Mouse (Mus musculus) lung, postnatal 0 days (tissue): ENCODE measurements around the gene Extl2. TPM values are rescaled to one million over a fixed set of nuclear protein-coding genes. Genes with fewer than 3 reads are reported as not detected.

Experiments
- ATAC-seq: fragments of 200-750 bp; cut with Nextera tagmentation; 2 replicates; pipeline ENCODE4 v1.8.0; 2017; ENCODE audit warnings: moderate library complexity
- DNase-seq: peaks from one replicate; pipeline ENCODE4 v3.0.0-alpha.2; 2016; ENCODE audit warnings: low spot score
- H3K27ac ChIP-seq: fragments of 300-500 bp; sonication (generic); 2 replicates; pipeline ENCODE4 v1.5.1; 2014; ENCODE audit warnings: antibody characterized with exemption, mild to moderate bottlenecking, low read length, mixed read lengths
- H3K27me3 ChIP-seq: fragments of 300-500 bp; sonication (generic); replicated peaks from 2 replicates; pipeline ENCODE4 v1.6.1; 2014; ENCODE audit warnings: low read length, mixed read lengths; ENCODE audit not compliant: insufficient read depth
- H3K36me3 ChIP-seq: fragments of 300-500 bp; sonication (generic); 2 replicates; pipeline ENCODE4 v1.6.1; 2014; ENCODE audit warnings: low read length, mixed read lengths; ENCODE audit not compliant: insufficient read depth
- H3K4me1 ChIP-seq: fragments of 300-500 bp; sonication (generic); 2 replicates; pipeline ENCODE4 v1.6.1; 2014; ENCODE audit warnings: antibody characterized with exemption, low read depth, low read length, mixed read lengths; ENCODE audit not compliant: insufficient read depth
- H3K4me2 ChIP-seq: fragments of 300-500 bp; sonication (generic); replicated peaks from 2 replicates; pipeline ENCODE4 v1.6.1; 2014; ENCODE audit warnings: low read depth, mild to moderate bottlenecking, low read length, moderate library complexity, mixed read lengths
- H3K4me3 ChIP-seq: fragments of 300-500 bp; sonication (generic); 2 replicates; pipeline ENCODE4 v1.5.1; 2014; ENCODE audit warnings: low read depth, low read length
- H3K9ac ChIP-seq: fragments of 300-500 bp; sonication (generic); replicated peaks from 2 replicates; pipeline ENCODE4 v1.6.1; 2014; ENCODE audit warnings: low read depth, mild to moderate bottlenecking
- H3K9me3 ChIP-seq: fragments of 300-500 bp; sonication (generic); 2 replicates; pipeline ENCODE4 v1.6.1; 2016; ENCODE audit warnings: low read length, mixed read lengths
- CTCF ChIP-seq: IDR thresholded peaks from 2 replicates; pipeline ENCODE4 v1.5.1; 2016; ENCODE audit warnings: antibody characterized with exemption, mild to moderate bottlenecking
- EP300 ChIP-seq: IDR thresholded peaks from 2 replicates; pipeline ENCODE4 v1.6.1; 2016; ENCODE audit warnings: antibody characterized with exemption, mild to moderate bottlenecking, control low read depth
- whole genome bisulfite sequencing: fragments of 180-500 bp; shearing (Covaris S2); extraction: QIAGEN DNeasy Blood & Tissue Kit; methylation state at CpG from one replicate; pipeline ENCODE4 v1.1.7; 2014; 5-methylcytosine and 5-hydroxymethylcytosine counted together
- polyA plus RNA-seq: library from polyadenylated mRNA; unstranded; fragments of >200 nt; fragmentation: Nextera tagmentation; extraction: Ambion mirVana; gene quantifications from 2 replicates; pipeline ENCODE4 v1.2.1, GENCODE M21; 2015

The Extl2 gene
- polyA plus RNA-seq, 1 experiment from 2014 or later = 10.4 TPM

DNA sequence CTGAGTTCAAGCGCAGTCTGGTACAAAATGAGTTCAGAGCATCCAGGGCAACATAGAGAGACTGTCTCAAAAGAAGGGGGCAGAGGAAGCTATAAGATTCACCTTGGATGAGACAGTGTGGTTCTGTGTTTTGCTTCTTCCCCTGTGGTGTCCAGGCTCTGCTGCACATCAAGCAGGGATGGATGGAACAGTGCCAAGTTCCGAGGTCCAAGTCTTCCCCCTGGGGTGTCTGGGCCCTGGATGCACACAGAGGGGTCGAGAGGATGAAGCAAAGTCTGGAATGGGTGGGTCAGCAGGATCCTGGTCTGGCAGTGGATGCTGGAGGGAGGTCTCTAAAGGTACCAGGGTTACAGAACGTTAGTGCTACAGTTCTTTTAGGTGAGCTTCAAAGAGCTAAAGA is 11.3 kb downstream of the Extl2 start:
- TF ChIP-seq EP300 (no peak), CTCF (no peak)
- ATAC-seq = no peak
- 68% methylated on average over 4 of the region's 4 CpGs for WGBS

DNA sequence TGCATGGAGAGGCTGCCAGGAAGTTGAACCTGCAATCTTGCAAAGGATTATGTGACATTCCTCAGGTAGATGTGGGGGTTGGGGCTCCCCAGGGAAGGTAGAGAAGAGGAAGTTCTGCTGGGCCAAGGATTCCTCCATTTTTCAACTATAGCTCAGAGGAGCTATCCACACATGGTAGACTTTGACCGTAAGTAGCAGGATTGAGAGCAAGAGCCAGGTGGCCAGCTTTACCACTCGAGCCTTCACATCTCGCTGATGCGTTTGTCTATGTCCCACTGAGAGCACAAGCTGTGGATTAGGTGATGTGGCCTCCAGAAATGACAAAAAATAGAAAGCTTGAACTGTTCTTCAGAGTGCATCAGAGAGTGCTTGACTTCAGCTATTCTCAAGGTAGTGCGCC is 11.9 kb downstream of the Extl2 start:
- Histone ChIP-seq H3K4me1 (no peaks in the 10 kb centered on the region), H3K27me3 (no peaks in the 10 kb centered on the region), H3K9me3 (no peaks in the 10 kb centered on the region), H3K9ac (no peak overlapping the region), H3K4me3 (no peak overlapping the region), H3K4me2 (no peak overlapping the region), H3K36me3 (no peaks in the 10 kb centered on the region), H3K27ac (no peak overlapping the region)
- 91% methylated on average over 5 of the region's 5 CpGs for WGBS
- no peak for ATAC-seq
- DNase-seq = no peak
- no peak for TF ChIP-seq CTCF
- TF ChIP-seq EP300 = no peak

More for the DNA sequence above, 11.3 kb downstream of the Extl2 start:
- H3K4me3 ChIP-seq = no peak overlapping the region
- no peak overlapping the region for H3K27ac ChIP-seq
- H3K9ac ChIP-seq = no peak overlapping the region
- no peaks in the 10 kb centered on the region for H3K27me3 ChIP-seq
- no peak for DNase-seq
- H3K4me2 ChIP-seq = no peak overlapping the region
- H3K9me3 ChIP-seq = no peaks in the 10 kb centered on the region
- H3K36me3 ChIP-seq = no peaks in the 10 kb centered on the region
- H3K4me1 ChIP-seq = no peaks in the 10 kb centered on the region

DNA sequence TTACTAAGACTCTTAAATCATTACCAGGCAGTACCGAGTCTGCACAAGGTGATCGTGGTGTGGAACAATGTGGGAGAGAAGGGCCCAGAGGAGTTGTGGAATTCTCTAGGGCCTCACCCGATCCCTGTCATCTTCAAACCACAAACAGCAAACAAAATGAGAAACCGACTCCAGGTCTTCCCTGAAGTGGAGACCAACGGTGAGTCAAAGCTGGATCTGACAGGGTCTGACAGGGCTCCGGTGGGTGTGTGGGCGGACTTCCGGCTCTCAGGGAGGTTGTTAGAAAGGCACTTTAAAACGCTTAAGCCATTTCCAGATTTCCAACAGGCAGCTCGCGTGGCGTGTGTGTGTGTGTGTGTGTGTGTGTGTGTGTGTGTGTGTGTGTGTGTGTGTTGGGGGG is 17.0 kb downstream of the Extl2 start:
- Histone ChIP-seq H3K27me3 (no peaks in the 10 kb centered on the region), H3K4me1 (no peaks in the 10 kb centered on the region), H3K27ac (no peak overlapping the region), H3K36me3 (no peaks in the 10 kb centered on the region), H3K4me2 (no peak overlapping the region), H3K9ac (no peak overlapping the region), H3K4me3 (no peak overlapping the region), H3K9me3 (no peaks in the 10 kb centered on the region)
- TF ChIP-seq EP300 (no peak), CTCF (no peak)
- no peak for ATAC-seq
- 78% methylated on average over 12 of the region's 12 CpGs for WGBS
- no peak for DNase-seq

DNA sequence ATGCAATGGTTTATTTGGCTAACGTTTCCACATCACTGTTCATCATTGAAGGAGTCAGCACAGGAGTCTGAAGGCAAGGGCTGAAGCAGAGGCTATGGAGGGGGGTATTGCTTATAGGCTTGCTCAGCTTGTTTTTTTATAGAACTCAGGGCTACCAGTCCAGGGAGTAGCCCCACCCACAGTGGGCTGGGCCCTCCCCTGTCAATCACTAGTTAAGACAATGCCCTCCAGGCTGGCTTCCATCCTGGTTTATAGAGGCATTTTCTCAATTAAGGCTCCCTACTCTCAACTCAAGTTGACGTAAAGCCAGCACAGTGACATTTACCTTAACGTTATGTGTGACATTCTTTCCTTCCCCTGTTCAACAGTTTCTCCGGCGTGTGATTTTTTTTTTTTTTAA is 17.4 kb downstream of the Extl2 start:
- TF ChIP-seq EP300 (no peak), CTCF (no peak)
- no peak overlapping the region for H3K27ac ChIP-seq
- no peaks in the 10 kb centered on the region for H3K27me3 ChIP-seq
- DNase-seq = no peak
- no peaks in the 10 kb centered on the region for H3K9me3 ChIP-seq
- no peak overlapping the region for H3K9ac ChIP-seq
- no peak overlapping the region for H3K4me3 ChIP-seq
- WGBS = 71% methylated on average over 5 of the region's 5 CpGs
- H3K4me1 ChIP-seq = no peaks in the 10 kb centered on the region
- ATAC-seq = no peak
- no peaks in the 10 kb centered on the region for H3K36me3 ChIP-seq
- H3K4me2 ChIP-seq = no peak overlapping the region

- Histone ChIP-seq H3K4me3 (no peak overlapping the region), H3K27ac (no peak overlapping the region), H3K4me2 (no peak overlapping the region), H3K9ac (no peak overlapping the region), H3K36me3 (no peaks in the 10 kb centered on the region), H3K9me3 (no peaks in the 10 kb centered on the region), H3K27me3 (no peaks in the 10 kb centered on the region), H3K4me1 (no peaks in the 10 kb centered on the region)
- DNase-seq (peak; percentile 64), ATAC-seq (peak; percentile 71)
- 72% methylated on average over 10 of the region's 10 CpGs for WGBS
- TF ChIP-seq CTCF = no peak
- no peak for TF ChIP-seq EP300
Observed at GRCm38 (mm10) chr3:116025701-116026100, 18.4 kb downstream of the Extl2 start.

GRCm38 (mm10) chr3:116026996-116027395 is 19.7 kb downstream of the Extl2 start:
- Histone ChIP-seq H3K27ac (no peak overlapping the region), H3K9ac (no peak overlapping the region), H3K4me1 (no peaks in the 10 kb centered on the region), H3K4me3 (no peak overlapping the region), H3K4me2 (no peak overlapping the region), H3K36me3 (no peaks in the 10 kb centered on the region), H3K27me3 (no peaks in the 10 kb centered on the region), H3K9me3 (no peaks in the 10 kb centered on the region)
- TF ChIP-seq EP300 (no peak), CTCF (no peak)
- no peak for ATAC-seq
- WGBS = 87% methylated on average over 20 of the region's 20 CpGs
- no peak for DNase-seq

GRCm38 (mm10) chr3:116030152-116030788 is 23.0 kb downstream of the Extl2 start:
- H3K9ac ChIP-seq = no peak overlapping the region
- ATAC-seq (no peak), DNase-seq (no peak)
- H3K4me2 ChIP-seq = no peak overlapping the region
- H3K27me3 ChIP-seq = no peaks in the 10 kb centered on the region
- H3K36me3 ChIP-seq = no peaks in the 10 kb centered on the region
- H3K27ac ChIP-seq = no peak overlapping the region
- WGBS = 46% methylated on average over 11 of the region's 11 CpGs
- H3K4me3 ChIP-seq = no peak overlapping the region
- no peaks in the 10 kb centered on the region for H3K9me3 ChIP-seq
- TF ChIP-seq CTCF (no peak), EP300 (no peak)
- no peaks in the 10 kb centered on the region for H3K4me1 ChIP-seq
